Mouse (Mus musculus) c-Kit-positive CD71-positive TER-119-positive erythroid progenitor cells, embryonic 14.5 days (primary cell): ENCODE measurements around the gene C1qtnf1.
"Not testable (repeated sequence)": the region's sequence is repeated elsewhere in the genome, so short reads cannot be mapped to it uniquely, and the experiment has no call there.

Experiments
- DNase-seq: peaks from one replicate; pipeline ENCODE4 v3.0.0-alpha.2; 2013; ENCODE audit warnings: low spot score

The C1qtnf1 gene

GRCm38 (mm10) chr11:118427986-118428385 lies at the start of gene C1qtnf1:
C1qtnf1 (plus strand) TSS chr11:118428203.
- DNase-seq: no peak

DNA sequence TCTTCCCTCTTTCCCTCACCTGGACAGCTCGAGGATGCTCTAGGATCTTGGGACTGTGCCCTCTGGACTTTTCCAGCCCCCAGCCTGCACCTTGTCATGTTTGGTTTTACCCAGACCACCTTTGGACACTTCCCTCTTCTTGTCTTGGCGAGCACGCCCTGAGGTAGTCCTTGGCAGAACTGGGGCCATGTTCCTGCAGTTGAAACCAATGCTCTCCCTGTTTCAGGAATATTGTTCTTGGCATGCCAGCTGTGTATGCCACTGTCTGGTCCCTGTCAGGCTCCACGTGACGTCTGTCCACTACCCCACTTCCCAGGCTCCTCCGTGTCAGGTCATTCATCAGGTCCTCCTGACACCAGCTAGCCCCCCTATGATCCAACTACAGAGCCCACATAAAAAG lies 49.3 kb upstream of the C1qtnf1 start:
- DNase-seq: no peak

- peak; percentile 24 for DNase-seq
Observed at GRCm38 (mm10) chr11:118379251-118380009, 48.6 kb upstream of the C1qtnf1 start.

DNA sequence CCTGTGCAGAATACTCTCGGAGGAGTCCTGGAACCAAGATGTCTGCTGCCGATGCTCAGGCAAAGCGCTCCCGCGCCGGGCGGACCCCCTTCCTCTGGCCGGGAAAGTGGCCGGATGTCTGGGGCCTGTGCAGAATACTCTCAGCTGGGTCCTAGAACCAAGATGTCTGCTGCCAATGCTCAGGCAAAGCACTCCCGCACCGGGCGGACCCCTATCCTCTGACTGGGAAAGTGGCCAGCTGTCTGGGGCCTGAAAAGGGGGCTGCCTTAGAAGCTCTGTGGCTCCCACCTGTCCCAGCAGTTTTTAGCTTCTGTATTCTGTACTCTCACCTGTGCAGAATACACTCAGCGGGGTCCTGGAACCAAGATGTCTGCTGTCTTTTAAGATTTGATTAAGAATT lies 40.2 kb upstream of the C1qtnf1 start:
- not testable (repeated sequence) for DNase-seq

DNA sequence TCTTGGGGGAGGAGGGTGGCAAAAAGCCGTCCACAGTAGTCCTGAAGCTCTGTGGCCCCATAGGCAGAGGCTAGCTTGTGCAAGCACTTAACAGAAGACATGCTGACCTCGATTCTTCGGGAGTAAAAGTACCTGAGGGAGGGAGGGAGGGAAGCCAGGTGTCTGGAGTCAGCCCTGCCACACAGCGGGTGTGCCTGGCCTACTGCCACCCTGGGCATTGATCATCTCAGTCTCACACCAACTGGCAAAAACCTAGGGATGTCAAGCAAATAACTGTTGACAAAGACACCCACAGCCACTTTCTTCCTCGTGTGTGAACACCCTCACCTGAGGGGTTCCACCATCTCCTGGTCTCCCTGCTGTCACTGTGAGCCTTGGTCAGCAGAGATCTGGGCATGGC lies 34.0 kb upstream of the C1qtnf1 start:
- DNase-seq: no peak

DNA sequence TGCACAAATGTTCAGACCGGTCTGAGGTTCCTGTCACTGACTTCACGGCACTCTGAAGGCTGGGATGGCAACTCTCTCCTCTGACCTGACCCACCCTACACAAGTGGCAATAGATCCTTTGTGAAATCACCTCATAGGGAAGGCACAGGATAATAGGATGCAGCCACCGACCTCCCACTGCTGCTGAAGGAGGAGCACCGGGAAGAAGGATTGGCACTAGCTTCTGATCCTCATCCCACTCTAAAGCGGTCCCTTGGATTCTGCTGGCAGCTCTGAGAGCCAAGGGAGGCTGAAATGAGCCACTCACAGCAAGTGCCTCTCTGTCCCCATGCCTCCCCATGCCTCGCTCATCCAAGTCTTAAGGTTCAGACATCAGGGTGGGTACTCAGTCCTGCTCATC lies 33.5 kb upstream of the C1qtnf1 start:
- no peak for DNase-seq

- DNase-seq: no peak
Observed at GRCm38 (mm10) chr11:118397806-118398530, 30.0 kb upstream of the C1qtnf1 start.

DNA sequence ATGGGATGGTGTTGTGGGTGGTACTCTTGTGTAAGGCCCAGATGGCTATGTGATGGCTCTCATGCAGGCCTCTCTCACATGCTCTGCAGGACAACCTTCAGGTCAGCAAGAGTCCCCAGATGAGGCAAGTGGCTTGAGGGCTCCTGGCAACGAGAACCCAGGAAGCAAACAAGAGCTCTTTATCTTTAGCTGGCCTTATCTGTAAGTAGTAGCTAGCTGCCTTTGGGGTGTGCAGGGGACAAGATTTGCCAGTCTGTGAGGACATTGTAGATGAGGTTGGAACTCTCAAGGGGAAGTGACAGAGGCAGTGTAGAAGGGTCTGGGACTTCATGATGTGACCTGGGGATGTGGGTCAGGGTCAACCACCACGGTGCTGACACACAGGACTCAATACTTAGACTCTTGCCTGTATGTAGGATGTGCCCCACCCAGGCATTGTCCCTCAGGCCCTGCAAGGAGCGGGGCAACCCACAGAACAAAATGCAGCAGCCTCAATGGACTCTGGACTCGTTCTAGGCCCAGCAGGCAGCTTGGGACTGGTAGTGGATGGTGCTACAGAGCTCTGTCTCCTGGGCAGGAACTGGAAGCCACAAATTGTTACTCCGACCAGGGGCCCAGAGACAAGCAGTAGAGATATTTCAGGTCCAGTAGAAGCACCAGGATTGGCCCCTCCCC lies 28.0 kb upstream of the C1qtnf1 start:
- no peak for DNase-seq

DNA sequence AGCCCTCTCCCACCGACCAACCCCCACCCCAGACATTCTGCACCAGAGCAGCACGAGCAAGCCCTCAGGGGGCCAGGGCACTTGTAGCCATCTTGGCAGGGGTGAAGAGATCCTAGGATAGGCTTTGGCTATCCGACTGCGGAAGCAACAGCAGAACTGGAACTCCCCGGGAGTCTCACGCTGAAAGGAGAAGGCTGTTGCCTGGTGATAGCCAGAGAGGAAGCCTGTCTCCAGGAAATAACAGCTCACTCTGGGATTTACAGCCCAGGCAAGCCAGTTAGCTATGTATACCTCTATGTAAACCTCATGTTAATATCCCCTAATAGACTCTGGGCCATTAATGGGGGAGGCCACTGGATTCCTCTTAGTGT lies 27.5 kb upstream of the C1qtnf1 start:
- DNase-seq: no peak

DNA sequence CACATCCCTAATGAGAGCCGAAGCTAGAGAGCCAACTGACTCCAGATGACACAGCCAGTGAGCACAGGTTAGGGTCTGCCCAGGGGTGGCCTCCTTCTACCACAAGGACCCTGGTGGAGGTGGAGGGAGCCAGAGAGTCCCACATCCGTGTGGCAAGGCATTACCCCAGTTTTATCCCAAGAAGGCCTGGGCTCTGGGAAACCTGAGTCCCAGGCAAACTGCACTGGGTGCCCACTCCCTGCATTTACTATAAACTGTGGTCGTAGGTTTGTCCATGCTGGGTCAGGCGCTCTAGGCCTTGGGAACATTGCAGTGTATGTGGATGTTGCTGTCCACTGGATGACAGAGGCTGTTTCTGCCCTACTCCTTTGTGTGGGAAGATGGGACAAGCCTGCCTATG lies 26.8 kb upstream of the C1qtnf1 start:
- no peak for DNase-seq

- DNase-seq: no peak
Observed at GRCm38 (mm10) chr11:118401760-118402280, 26.2 kb upstream of the C1qtnf1 start, which contains the start of gene Lgals3bp. Lgals3bp (minus strand) TSS chr11:118402092.

DNA sequence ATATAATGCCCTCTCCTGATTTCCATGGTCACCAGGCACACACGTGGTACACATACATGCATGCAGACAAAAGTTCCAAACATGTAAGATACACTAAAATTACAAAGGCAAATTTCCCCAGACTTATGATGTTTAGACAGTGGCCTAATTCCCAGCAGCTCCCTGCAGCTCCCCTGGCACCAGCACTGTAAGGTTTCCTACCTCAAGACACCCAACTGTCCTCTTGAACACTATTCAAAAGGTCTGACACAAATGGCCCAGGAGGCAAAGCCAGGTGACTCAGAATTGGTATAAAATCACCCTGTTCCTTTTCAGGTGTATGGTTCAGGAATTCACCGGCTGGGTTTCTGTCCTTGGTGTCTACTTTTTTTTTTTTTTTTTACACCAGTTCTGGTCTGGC lies 24.8 kb upstream of the C1qtnf1 start:
- DNase-seq: no peak

DNA sequence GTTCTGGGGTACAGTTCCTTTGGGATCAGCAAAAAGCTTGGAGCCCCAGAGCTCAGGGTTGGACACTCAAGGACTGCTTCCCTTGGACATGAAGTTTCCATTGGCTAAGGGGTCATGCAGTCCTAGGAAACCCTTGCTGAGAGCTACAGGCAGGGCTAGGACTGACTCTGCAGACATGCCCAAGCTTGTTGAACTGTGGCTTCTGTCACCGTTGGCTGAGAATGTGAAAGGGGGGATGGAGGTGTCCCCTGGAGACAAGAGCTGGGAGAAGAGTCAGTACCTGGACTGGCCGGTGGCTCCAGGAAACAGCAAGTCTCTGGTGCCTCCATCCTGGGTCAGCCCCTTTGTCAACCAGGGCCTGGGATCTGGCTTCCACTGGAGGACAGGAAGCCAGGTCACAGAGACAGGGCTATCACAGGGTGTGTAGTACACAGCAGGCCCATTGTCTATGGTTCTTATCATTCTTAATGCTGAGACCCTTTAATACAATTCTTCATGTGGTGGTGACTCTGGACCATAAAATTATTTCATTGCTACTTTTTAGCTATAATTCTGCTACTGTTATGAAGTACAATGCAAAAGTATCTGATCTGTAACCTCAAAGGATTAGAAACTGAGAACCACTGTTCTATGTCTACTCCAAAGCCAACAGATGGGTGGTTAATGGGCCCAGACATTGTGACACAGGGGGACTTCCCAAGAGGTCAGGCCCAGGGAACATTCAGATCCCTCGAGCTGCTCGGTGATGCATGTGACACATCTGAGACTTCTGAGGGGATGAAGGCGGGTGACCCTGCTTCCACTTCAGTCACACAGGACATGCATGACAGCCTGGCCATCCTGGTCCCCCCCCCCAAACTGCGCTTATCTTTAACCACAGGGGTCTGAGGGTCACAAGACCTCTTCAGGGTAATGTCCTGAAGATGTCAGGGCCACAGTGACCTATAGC lies 23.8 kb upstream of the C1qtnf1 start:
- no peak for DNase-seq

DNA sequence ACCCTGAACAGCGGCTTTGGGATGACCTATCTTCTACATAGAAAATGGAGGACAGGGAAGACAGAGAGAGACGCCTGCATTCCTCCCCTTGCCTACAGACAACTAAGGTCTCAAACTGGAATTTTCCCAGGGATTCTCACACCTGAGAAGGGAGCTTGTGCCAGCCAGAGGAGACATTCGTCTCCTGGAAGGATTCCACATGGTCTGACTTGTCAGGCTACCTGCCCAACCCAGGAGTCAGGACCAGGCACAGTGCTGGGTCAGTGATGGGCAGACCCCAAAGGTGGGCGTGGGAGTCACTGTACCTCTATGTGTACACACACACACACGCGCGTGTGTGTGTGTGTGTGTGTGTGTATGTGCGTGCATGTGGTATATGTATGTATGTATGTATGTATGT lies 22.7 kb upstream of the C1qtnf1 start:
- DNase-seq: no peak

- DNase-seq: no peak
Observed at GRCm38 (mm10) chr11:118406521-118406920, 21.5 kb upstream of the C1qtnf1 start.

- no peak for DNase-seq
Observed at GRCm38 (mm10) chr11:118407318-118407910, 20.6 kb upstream of the C1qtnf1 start.

DNA sequence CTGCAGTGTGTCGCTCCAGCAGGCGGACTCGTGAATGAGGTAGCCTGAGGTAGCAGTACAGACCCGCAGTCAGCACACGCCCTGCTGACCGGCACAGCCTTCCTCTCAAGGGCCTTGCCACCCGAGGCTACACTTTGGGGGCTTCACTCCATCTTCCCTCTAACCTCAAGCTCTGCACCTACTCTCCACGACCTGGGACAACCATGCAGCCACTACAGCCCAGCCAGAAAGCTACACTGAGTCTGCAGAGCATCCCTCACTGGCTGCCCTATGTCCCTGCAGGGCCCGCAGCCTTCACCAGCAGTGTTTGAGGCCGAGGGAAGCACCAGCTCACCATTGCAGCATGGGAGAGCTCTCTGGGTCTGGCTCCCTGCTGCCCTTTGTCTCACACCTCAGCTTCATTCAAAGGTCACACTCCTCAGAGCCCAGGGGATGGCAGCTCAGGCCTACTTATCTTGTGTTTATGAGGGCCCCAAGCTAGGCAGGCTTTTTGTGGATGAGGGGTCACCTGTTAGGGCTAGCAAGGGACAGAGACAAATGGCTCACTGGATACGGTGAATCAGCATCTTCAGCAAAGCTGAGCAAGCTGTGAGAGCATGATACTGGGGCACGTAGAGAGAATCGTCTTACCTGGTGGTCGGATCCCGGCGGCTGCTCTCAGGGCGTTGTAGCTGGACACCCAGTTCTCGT lies 19.8 kb upstream of the C1qtnf1 start:
- DNase-seq: no peak

DNA sequence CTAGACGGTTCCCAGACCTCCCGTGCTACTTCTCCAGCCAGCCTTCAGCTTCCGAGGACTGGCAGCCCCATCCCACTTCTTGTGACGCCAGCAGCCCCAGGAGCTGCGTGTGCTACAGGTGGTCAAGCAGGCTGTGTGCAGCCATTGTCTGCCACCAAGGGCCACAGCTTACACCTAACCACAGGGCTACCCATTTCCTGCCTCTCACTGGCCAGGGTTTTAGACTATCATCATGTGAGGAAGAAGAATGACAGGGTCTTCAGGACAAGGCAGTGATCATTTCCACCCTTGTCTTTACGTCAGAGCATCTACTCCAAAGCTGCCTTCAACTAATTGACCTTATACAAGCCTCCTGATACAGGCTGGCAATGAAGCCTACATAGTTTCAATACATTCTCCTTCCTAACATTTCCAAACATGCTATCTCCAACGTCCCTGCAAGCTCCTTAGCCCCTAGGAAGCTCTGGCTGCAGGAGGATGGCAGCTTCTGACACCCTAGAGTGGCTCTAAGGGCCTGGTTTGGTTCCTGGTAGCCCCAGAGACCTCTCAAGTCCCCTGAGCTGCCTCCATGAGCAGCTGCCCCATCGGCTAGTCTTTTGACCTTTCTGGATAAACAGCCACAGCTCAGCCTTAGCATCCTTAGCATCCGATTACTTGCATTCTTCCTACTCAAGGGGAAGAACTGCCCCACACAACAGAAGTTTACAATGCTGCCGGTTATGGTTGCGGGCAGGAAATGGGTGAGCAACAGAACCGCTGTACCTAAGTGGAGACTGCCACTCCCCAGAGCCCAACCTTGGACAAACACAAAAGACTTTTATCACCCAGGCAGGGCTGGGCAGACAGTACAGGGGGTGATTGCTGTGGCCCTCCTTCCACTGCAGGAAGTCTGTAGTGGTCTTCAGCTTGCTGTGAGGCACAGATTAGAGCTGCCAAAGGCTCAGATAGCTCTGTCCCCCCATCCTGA lies 18.6 kb upstream of the C1qtnf1 start:
- DNase-seq: no peak

- DNase-seq: no peak
Observed at GRCm38 (mm10) chr11:118410073-118410444, 17.9 kb upstream of the C1qtnf1 start.
